Mouse (Mus musculus): ENCODE measurements around the gene Calm4. TPM values are rescaled to one million over a fixed set of nuclear protein-coding genes. Genes with fewer than 3 reads are reported as not detected.
"Not testable (repeated sequence)": the region's sequence is repeated elsewhere in the genome, so short reads cannot be mapped to it uniquely, and the experiment has no call there.

Calm4 gene
- not detected in 2 replicates for total RNA-seq (2012; rRNA removed)

DNA sequence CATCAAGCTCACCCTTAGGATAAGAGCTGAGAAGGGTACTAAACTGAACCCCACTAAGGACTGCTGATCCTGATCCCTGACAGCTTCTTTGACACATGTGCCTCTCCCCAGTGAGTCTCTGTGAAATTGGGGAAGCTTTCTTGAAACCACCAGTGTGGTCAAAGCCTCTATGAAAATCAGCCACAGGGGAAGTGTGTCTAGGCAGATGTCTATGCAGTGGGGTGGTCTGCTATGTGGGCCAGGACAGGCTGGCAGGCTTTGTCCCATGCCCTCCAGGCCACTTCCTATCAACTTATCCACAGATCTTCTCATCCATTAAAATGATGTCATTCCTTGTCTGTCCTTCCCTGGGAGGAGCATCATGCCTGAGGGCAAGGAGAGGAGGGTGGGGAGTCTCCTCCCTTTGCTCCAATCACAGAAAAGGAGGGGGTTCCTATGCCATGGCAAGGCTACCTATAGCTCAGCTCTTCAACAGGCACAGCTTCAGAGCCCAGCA, at the start of gene Calm4:
TSS of gene Calm4 (plus strand) at position 446 of the 496 bp plus-strand sequence.
- H3K4me1 ChIP-seq (ENCODE audit: control insufficient read depth in 2 of 2, insufficient read depth in 2 of 2, low read length in 2 of 2, poor library complexity in 1 of 2); H3K36me3 ChIP-seq (ENCODE audit: control insufficient read depth, insufficient read depth, low read length, poor library complexity, severe bottlenecking); H3K9ac ChIP-seq (ENCODE audit: insufficient read depth, low read depth, low read length, poor library complexity, severe bottlenecking); H3K4me3 ChIP-seq (ENCODE audit: insufficient read depth in 1 of 2, low read depth in 1 of 2, low read length in 2 of 2, poor library complexity in 1 of 2, severe bottlenecking in 1 of 2); DNase-seq (ENCODE audit: low read depth, low spot score); H3K9me3 ChIP-seq (ENCODE audit: control insufficient read depth, insufficient read depth, low read depth, low read length); in situ Hi-C loops (cut with MboI; ENCODE audit: low sequenced_read_pairs in 2 of 2, unreplicated experiment in 2 of 2); H3K27ac ChIP-seq (ENCODE audit: insufficient read depth, low read depth, low read length, poor library complexity, severe bottlenecking): not testable (repeated sequence)

DNA sequence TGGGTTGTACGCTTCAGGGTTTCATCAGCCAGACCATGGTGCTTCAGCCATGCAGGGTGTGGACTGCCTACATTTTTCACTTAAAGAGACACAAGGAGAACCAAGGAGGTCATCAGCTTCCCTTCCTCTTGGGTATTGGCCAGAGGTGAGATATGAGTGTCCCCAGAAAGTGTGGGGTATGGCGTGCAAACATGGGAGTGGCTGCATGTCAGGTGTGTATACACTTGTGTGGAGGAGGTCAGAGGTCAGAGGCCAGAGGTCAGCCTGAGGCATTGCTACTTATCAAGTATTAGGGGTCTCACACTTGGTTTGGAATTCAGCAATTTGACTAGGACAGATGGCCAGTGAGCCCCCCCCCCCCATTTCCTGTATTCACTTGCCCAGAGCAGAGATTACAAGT, 49.0 kb upstream of the Calm4 start:
- in situ Hi-C loops (cut with MboI; ENCODE audit: low sequenced_read_pairs in 2 of 2, unreplicated experiment in 2 of 2) = no loop called here
- TF ChIP-seq ZNF384 (IDR thresholded peaks at IDR 0.05; ENCODE audit: low read depth, low read length) (no peak), CHD2 (IDR thresholded peaks at IDR 0.05; ENCODE audit: low read depth, low read length) (no peak), HCFC1 (IDR thresholded peaks at IDR 0.05; ENCODE audit: borderline replicate concordance, insufficient read depth, low read length) (no peak), MAFK (IDR thresholded peaks at IDR 0.05; ENCODE audit: insufficient read depth, low read depth, low read length) (no peak), ZC3H11A (IDR thresholded peaks at IDR 0.05; ENCODE audit: borderline replicate concordance, low read depth, low read length) (no peak)
- Histone ChIP-seq H3K9me3 (ENCODE audit: control insufficient read depth, insufficient read depth, low read depth, low read length) (no peaks in the 10 kb centered on the region), H3K36me3 (ENCODE audit: control insufficient read depth, insufficient read depth, low read length, poor library complexity, severe bottlenecking) (no peaks in the 10 kb centered on the region), H3K9ac (ENCODE audit: insufficient read depth, low read depth, low read length, poor library complexity, severe bottlenecking) (no peak overlapping the region), H3K4me3 (ENCODE audit: insufficient read depth in 1 of 2, low read depth in 1 of 2, low read length in 2 of 2, poor library complexity in 1 of 2, severe bottlenecking in 1 of 2) (no peak overlapping the region), H3K27ac (ENCODE audit: insufficient read depth, low read depth, low read length, poor library complexity, severe bottlenecking) (no peak overlapping the region), H3K4me1 (ENCODE audit: control insufficient read depth in 2 of 2, insufficient read depth in 2 of 2, low read length in 2 of 2, poor library complexity in 1 of 2) (no peaks in the 10 kb centered on the region)
- no peak for DNase-seq (ENCODE audit: low read depth, low spot score)

- H3K36me3 ChIP-seq (ENCODE audit: control insufficient read depth, insufficient read depth, low read length, poor library complexity, severe bottlenecking) = no peaks in the 10 kb centered on the region
- no peak for DNase-seq (ENCODE audit: low read depth, low spot score)
- H3K4me1 ChIP-seq (ENCODE audit: control insufficient read depth in 2 of 2, insufficient read depth in 2 of 2, low read length in 2 of 2, poor library complexity in 1 of 2) = no peaks in the 10 kb centered on the region
- no peak for TF ChIP-seq ZC3H11A (IDR thresholded peaks at IDR 0.05; ENCODE audit: borderline replicate concordance, low read depth, low read length)
- TF ChIP-seq MAFK (IDR thresholded peaks at IDR 0.05; ENCODE audit: insufficient read depth, low read depth, low read length) = no peak
- TF ChIP-seq HCFC1 (IDR thresholded peaks at IDR 0.05; ENCODE audit: borderline replicate concordance, insufficient read depth, low read length) = no peak
- TF ChIP-seq ZNF384 (IDR thresholded peaks at IDR 0.05; ENCODE audit: low read depth, low read length) = no peak
- no peak for TF ChIP-seq CHD2 (IDR thresholded peaks at IDR 0.05; ENCODE audit: low read depth, low read length)
- H3K27ac ChIP-seq (ENCODE audit: insufficient read depth, low read depth, low read length, poor library complexity, severe bottlenecking) = no peak overlapping the region
- H3K4me3 ChIP-seq (ENCODE audit: insufficient read depth in 1 of 2, low read depth in 1 of 2, low read length in 2 of 2, poor library complexity in 1 of 2, severe bottlenecking in 1 of 2) = no peak overlapping the region
- H3K9ac ChIP-seq (ENCODE audit: insufficient read depth, low read depth, low read length, poor library complexity, severe bottlenecking) = no peak overlapping the region
- in situ Hi-C loops (cut with MboI; ENCODE audit: low sequenced_read_pairs in 2 of 2, unreplicated experiment in 2 of 2) = no loop called here
- H3K9me3 ChIP-seq (ENCODE audit: control insufficient read depth, insufficient read depth, low read depth, low read length) = no peaks in the 10 kb centered on the region
These were observed 48.0 kb upstream of the Calm4 start for GRCm38 (mm10) chr13:3789531-3789930.

DNA sequence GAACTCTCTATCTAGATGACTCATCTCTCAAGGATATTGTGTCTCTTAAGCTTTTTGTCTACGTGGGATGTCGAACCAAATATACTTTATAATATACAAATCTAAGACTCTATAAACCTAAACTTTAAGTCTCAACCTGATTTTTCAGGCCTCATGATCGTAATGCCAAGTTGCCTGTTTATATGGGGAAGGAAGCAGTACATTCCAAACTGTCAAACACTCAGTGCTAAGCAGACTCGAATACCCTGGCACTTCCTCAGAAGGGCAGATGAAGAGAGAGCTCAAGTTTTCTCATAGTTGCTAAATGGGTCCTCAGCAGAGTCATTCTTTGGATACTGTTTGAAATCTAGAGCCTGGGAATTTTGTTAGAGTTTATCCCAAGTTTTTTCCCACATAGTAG, 40.9 kb upstream of the Calm4 start:
- Histone ChIP-seq H3K4me1 (ENCODE audit: control insufficient read depth in 2 of 2, insufficient read depth in 2 of 2, low read length in 2 of 2, poor library complexity in 1 of 2) (no peaks in the 10 kb centered on the region), H3K27ac (ENCODE audit: insufficient read depth, low read depth, low read length, poor library complexity, severe bottlenecking) (no peak overlapping the region), H3K9me3 (ENCODE audit: control insufficient read depth, insufficient read depth, low read depth, low read length) (no peaks in the 10 kb centered on the region), H3K36me3 (ENCODE audit: control insufficient read depth, insufficient read depth, low read length, poor library complexity, severe bottlenecking) (no peaks in the 10 kb centered on the region), H3K9ac (ENCODE audit: insufficient read depth, low read depth, low read length, poor library complexity, severe bottlenecking) (no peak overlapping the region), H3K4me3 (ENCODE audit: insufficient read depth in 1 of 2, low read depth in 1 of 2, low read length in 2 of 2, poor library complexity in 1 of 2, severe bottlenecking in 1 of 2) (no peak overlapping the region)
- no peak for DNase-seq (ENCODE audit: low read depth, low spot score)
- in situ Hi-C loops (cut with MboI; ENCODE audit: low sequenced_read_pairs in 2 of 2, unreplicated experiment in 2 of 2) = no loop called here
- TF ChIP-seq CHD2 (IDR thresholded peaks at IDR 0.05; ENCODE audit: low read depth, low read length) = no peak

DNA sequence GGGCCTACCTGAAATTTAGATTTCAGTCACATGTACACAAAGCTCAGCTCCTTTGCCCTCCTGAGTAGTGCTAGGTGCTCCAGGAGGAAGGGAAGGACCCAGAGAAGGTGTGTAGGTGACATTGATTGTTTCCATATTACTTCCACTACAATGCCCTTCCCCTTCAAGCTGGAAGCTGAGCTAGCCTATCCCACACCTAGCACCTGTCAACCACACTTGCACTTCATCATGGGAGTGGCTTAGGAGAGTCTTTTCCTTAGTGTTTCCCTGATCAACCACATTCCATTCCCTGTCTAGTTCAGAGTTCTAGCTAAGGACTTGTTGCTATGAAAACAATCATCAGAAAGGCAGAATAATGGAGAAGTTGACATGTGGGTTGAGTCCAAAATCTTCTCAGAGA, 38.8 kb upstream of the Calm4 start:
- Histone ChIP-seq H3K9me3 (ENCODE audit: control insufficient read depth, insufficient read depth, low read depth, low read length) (no peaks in the 10 kb centered on the region), H3K9ac (ENCODE audit: insufficient read depth, low read depth, low read length, poor library complexity, severe bottlenecking) (no peak overlapping the region), H3K36me3 (ENCODE audit: control insufficient read depth, insufficient read depth, low read length, poor library complexity, severe bottlenecking) (no peaks in the 10 kb centered on the region), H3K4me1 (ENCODE audit: control insufficient read depth in 2 of 2, insufficient read depth in 2 of 2, low read length in 2 of 2, poor library complexity in 1 of 2) (no peaks in the 10 kb centered on the region), H3K4me3 (ENCODE audit: insufficient read depth in 1 of 2, low read depth in 1 of 2, low read length in 2 of 2, poor library complexity in 1 of 2, severe bottlenecking in 1 of 2) (no peak overlapping the region), H3K27ac (ENCODE audit: insufficient read depth, low read depth, low read length, poor library complexity, severe bottlenecking) (no peak overlapping the region)
- no peak for DNase-seq (ENCODE audit: low read depth, low spot score)
- no peak for TF ChIP-seq HCFC1 (IDR thresholded peaks at IDR 0.05; ENCODE audit: borderline replicate concordance, insufficient read depth, low read length)
- TF ChIP-seq ZNF384 (IDR thresholded peaks at IDR 0.05; ENCODE audit: low read depth, low read length) = no peak
- TF ChIP-seq ZC3H11A (IDR thresholded peaks at IDR 0.05; ENCODE audit: borderline replicate concordance, low read depth, low read length) = no peak
- in situ Hi-C loops (cut with MboI; ENCODE audit: low sequenced_read_pairs in 2 of 2, unreplicated experiment in 2 of 2) = no loop called here
